Mouse (Mus musculus): ENCODE results near the gene Id2. TPM values are rescaled to one million over a fixed set of nuclear protein-coding genes. Genes with fewer than 3 reads are reported as not detected.

The Id2 gene
- 142 TPM for total RNA-seq (2023)

GRCm38 (mm10) chr12:25097052-25097209, at the start of gene Id2:
Id2 (minus strand) TSS chr12:25097140.

Other genes starting within 250 kb of the Id2 start
- gene Kidins220, start 122.2 kb downstream of the Id2 start, total RNA-seq (2023): 127 TPM